Mouse (Mus musculus) heart, embryonic 16.5 days (tissue): ENCODE measurements around the gene Strap. TPM values are rescaled to one million over a fixed set of nuclear protein-coding genes. Genes with fewer than 3 reads are reported as not detected.

Source experiments
- ATAC-seq: fragments of 200-750 bp; cut with Nextera tagmentation; replicated peaks from 2 replicates; pipeline ENCODE4 v1.8.0; 2017; ENCODE audit warnings: moderate number of reproducible peaks; ENCODE audit not compliant: insufficient read depth, low FRiP score; ENCODE audit errors: extremely low read depth
- H3K27ac ChIP-seq: fragments of 300-500 bp; sonication (generic); 2 replicates; pipeline ENCODE4 v1.5.1; 2014; ENCODE audit warnings: mild to moderate bottlenecking, low read length, control low read depth, moderate library complexity
- H3K27me3 ChIP-seq: fragments of 300-500 bp; sonication (generic); 2 replicates; pipeline ENCODE4 v1.6.1; 2014; ENCODE audit warnings: low read length, mixed read lengths; ENCODE audit not compliant: control insufficient read depth, insufficient read depth
- H3K36me3 ChIP-seq: fragments of 300-500 bp; sonication (generic); 2 replicates; pipeline ENCODE4 v1.6.1; 2014; ENCODE audit not compliant: control insufficient read depth, insufficient read depth
- H3K4me1 ChIP-seq: fragments of 300-500 bp; sonication (generic); 2 replicates; pipeline ENCODE4 v1.6.1; 2014; ENCODE audit warnings: low read length, mixed read lengths; ENCODE audit not compliant: control insufficient read depth, insufficient read depth
- H3K4me2 ChIP-seq: fragments of 300-500 bp; sonication (generic); 2 replicates; pipeline ENCODE4 v1.6.1; 2014; ENCODE audit warnings: low read depth, mild to moderate bottlenecking, control low read depth, low read length
- H3K4me3 ChIP-seq: fragments of 300-500 bp; sonication (generic); 2 replicates; pipeline ENCODE4 v1.5.1; 2014; ENCODE audit warnings: mild to moderate bottlenecking, control low read depth, low read length
- H3K9ac ChIP-seq: fragments of 300-500 bp; sonication (generic); 2 replicates; pipeline ENCODE4 v1.6.1; 2014; ENCODE audit warnings: low read length, control low read depth
- H3K9me3 ChIP-seq: fragments of 300-500 bp; sonication (generic); replicated peaks from 2 replicates; pipeline ENCODE4 v1.6.1; 2016; ENCODE audit warnings: low read length; ENCODE audit not compliant: control insufficient read depth
- WGBS: fragments of 180-500 bp; shearing (Covaris S2); extraction: QIAGEN DNeasy Blood & Tissue Kit; methylation state at CpG from one replicate; pipeline ENCODE4 v1.1.7; 2014; 5-methylcytosine and 5-hydroxymethylcytosine counted together
- polyA plus RNA-seq: library from polyadenylated mRNA; unstranded; fragments of >200 nt; fragmentation: Nextera tagmentation; extraction: Ambion mirVana; gene quantifications from 2 replicates; pipeline ENCODE4 v1.2.1, GENCODE M21; 2015

The Strap gene
- polyA plus RNA-seq, 1 experiment from 2014 or later = 125 TPM

DNA sequence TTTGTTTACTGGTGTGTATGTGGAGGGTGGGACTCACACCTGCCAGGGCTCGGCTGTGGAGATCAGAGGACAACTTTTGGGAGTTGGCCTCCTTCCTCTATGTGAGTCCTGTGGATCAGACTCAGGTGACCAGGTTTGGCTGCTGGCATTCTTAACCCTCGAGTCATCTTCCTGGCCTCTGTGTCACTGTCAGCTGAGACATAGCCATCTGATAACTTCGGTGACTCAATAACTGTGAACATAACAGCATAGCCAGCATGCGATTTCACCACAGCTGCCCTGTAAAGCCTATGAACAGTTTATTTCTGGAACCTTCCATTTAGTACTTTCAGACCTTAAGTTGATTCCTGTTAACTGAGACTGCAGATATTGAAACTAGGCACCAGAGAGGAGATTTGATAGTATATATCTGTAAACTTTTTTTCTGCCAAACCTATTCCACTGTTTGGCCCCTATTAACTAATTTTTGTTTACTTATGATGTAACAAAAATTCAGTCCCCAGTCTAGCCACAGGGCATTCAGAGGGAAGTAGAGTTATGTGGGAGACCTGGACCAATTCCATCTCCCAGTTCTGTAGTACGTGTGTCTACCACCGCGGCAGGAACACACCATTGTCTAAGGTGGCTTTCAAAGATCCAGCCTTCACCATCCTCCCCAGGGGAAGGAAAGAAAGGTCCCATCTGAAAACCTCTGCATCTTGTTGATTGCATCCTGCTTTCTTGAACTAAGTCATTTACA lies 49.2 kb downstream of the Strap start:
- no peak for ATAC-seq
- Histone ChIP-seq H3K9ac (no peak overlapping the region), H3K4me3 (no peak overlapping the region), H3K27ac (no peak overlapping the region), H3K4me1 (no peaks in the 10 kb centered on the region), H3K4me2 (no peak overlapping the region), H3K9me3 (no peaks in the 10 kb centered on the region), H3K36me3 (peaks cover 10% of the 10 kb centered on the region; the same call in 1 of the 2 replicates), H3K27me3 (no peaks in the 10 kb centered on the region)
- WGBS = 63% methylated on average over 7 of the region's 7 CpGs

DNA sequence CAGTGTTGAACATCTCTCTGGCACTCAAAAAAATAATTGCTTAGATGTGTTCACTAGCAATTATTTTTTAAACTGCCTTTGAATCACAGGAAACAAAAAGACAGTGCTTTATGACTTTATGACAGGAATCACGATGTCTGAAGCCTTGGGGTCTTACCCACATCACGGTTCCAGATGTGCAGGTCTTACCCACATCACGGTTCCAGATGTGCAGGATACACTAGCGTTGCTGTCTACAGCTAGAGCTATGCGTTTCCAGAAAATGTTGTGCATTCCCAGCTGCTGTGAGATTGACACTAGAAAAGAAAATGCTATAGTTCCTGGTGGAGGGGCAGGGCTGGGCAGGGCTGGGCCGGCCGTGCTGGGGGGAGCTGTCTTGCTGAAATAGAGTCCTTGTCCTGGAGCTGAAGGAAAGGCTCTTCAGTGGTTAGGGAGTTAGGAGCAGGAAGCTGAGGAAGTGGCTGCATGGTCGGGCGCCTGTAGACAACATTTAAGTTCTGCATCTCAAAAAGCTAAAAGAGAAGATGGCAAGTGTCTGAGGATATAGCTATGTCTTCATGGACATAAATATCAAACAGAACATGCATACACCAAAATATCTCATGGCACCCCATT lies 54.2 kb downstream of the Strap start:
- H3K4me1 ChIP-seq = no peaks in the 10 kb centered on the region
- 0 out of 2 replicates have a peak, but pooled peaks cover 3% of the 10 kb centered on the region for H3K36me3 ChIP-seq
- H3K4me3 ChIP-seq = no peak overlapping the region
- no peak overlapping the region for H3K4me2 ChIP-seq
- no peak overlapping the region for H3K9ac ChIP-seq
- H3K27ac ChIP-seq = no peak overlapping the region
- ATAC-seq = no peak
- 65% methylated on average over 9 of the region's 9 CpGs for WGBS
- no peaks in the 10 kb centered on the region for H3K27me3 ChIP-seq
- no peaks in the 10 kb centered on the region for H3K9me3 ChIP-seq

GRCm38 (mm10) chr6:137789658-137790057 lies 54.8 kb downstream of the Strap start:
- Histone ChIP-seq H3K9me3 (no peaks in the 10 kb centered on the region), H3K9ac (no peak overlapping the region), H3K36me3 (0 out of 2 replicates have a peak, but pooled peaks cover 3% of the 10 kb centered on the region), H3K27me3 (no peaks in the 10 kb centered on the region), H3K4me1 (no peaks in the 10 kb centered on the region), H3K4me3 (no peak overlapping the region), H3K4me2 (no peak overlapping the region), H3K27ac (no peak overlapping the region)
- 71% methylated on average over 2 of the region's 2 CpGs for WGBS
- no peak for ATAC-seq

DNA sequence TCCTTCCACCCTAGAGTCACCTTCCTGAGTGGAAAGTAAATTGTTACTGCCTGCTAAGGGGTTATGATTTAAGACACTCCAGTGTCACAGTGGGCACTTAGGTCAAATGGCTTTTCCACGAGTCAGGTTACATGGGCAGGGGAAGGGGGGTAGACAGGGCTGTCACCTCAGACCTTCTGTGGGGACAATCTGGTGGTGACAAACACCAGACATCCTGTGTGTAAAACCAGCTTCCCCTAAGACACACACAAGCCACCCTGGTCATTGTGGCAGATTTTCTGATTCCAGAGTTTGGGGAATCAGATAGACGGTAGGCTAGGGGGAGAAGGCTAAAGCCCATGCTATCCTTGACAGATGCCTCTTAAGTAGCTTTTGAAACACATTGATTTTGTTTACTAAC lies 60.6 kb downstream of the Strap start:
- WGBS = 23% methylated on average over 2 of the region's 2 CpGs
- ATAC-seq = no peak
- Histone ChIP-seq H3K9me3 (peaks cover 10% of the 10 kb centered on the region), H3K9ac (no peak overlapping the region), H3K4me1 (no peaks in the 10 kb centered on the region), H3K27me3 (no peaks in the 10 kb centered on the region), H3K4me3 (no peak overlapping the region), H3K27ac (no peak overlapping the region), H3K36me3 (peaks cover 17% of the 10 kb centered on the region), H3K4me2 (no peak overlapping the region)

DNA sequence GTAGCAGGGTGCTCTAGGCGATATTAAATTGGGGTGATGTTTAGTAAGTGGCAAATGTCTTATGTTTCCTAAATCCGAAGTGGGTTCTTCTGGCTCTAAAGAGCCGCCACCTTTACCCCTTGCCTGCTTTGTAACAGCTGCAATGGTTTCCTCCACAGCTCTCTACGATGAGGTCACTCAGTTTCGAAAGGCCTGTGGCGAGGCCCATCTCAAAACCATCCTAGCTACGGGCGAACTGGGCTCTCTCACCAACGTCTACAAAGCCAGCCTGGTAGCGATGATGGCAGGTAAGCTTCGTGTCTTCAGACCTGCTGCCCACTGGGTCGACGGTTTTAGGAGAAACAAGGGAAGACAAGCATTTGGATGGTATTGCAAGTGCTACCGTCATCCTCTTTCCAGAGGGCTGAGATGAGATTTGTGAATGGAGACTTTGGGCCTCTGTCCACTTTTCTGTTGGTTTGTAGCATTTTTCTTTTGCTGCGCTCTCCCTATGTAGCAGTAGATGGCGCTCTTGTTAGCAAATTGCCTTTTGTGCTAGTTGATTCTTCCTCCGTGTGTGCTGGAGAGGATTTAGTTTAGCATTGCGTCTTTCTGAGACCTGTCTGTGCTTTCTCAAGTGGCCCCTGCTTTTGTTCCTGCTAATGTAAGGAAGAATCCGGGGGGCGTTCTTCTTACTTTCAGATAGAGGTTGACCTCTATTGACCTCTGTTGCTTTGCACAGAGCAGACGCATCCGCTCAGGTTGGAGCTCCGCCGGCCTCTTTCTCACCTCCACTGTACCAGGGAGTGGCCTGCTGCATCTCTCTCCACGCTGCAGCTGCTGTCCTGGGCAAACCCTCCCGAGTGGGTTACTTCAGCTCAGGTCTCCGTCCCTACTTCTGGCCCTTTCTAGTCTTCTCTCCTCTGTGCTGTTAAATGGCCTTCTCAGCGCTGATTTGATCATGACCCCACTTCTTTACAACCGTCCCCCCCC lies 62.0 kb downstream of the Strap start:
- 75% methylated on average over 29 of the region's 29 CpGs for WGBS
- ATAC-seq = no peak
- H3K27me3 ChIP-seq = no peaks in the 10 kb centered on the region

DNA sequence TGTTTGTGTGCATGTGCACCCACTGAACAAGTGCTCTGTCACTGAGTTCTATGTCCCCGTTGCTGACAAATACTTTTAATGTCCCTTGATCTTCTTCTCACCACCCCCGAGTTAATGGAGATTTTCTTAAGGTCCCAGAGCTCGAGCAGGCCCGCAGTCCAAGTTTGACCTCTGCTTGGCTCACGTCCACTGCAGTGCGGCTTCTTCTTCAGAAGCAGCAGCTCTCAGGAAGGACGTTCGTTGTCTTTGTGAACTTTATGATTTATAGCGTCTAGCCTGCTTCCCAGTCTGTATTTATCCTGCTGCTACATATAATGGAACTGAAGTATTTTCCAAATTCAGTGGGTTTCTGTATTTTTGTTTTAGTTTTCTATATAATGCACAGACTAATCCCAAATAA lies 64.4 kb downstream of the Strap start:
- WGBS = 74% methylated on average over 9 of the region's 9 CpGs

More for the DNA sequence above, 62.0 kb downstream of the Strap start:
- H3K4me1 ChIP-seq = no peaks in the 10 kb centered on the region
- H3K4me3 ChIP-seq = no peak overlapping the region
- no peak overlapping the region for H3K27ac ChIP-seq
- H3K9ac ChIP-seq = no peak overlapping the region
- H3K9me3 ChIP-seq = peaks cover 14% of the 10 kb centered on the region
- H3K4me2 ChIP-seq = no peak overlapping the region
- H3K36me3 ChIP-seq = peaks cover 24% of the 10 kb centered on the region

More for the DNA sequence above, 64.4 kb downstream of the Strap start:
- H3K9me3 ChIP-seq = peaks cover 14% of the 10 kb centered on the region
- H3K4me2 ChIP-seq = no peak overlapping the region
- H3K4me3 ChIP-seq = no peak overlapping the region
- no peak overlapping the region for H3K9ac ChIP-seq
- H3K36me3 ChIP-seq = peaks cover 31% of the 10 kb centered on the region
- H3K27me3 ChIP-seq = no peaks in the 10 kb centered on the region
- H3K27ac ChIP-seq = no peak overlapping the region
- H3K4me1 ChIP-seq = no peaks in the 10 kb centered on the region
- no peak for ATAC-seq

Other genes with a start within 250 kb of the Strap start
- 31.2 and 36.7 TPM in 2 replicates for gene Eps8, start 80.2 kb upstream of the Strap start, polyA plus RNA-seq
- 40.8 and 46.2 TPM in 2 replicates for gene Dera, start 19.5 kb downstream of the Strap start, polyA plus RNA-seq